Mouse (Mus musculus) heart, postnatal 25 days (tissue): ENCODE measurements at regions not wholly inside any gene's neighbourhood (a gene's known extent, or its start where the extent isn't known, plus 50 kb on each side); places are given as distances from the start of the nearest gene placed in this dataset.

Experiments used
- DNase-seq: peaks from one replicate; pipeline ENCODE4 v3.0.0; 2022; ENCODE audit warnings: low spot score
- intact Hi-C: fragments of 180-260 bp; cut with DNase I; formaldehyde crosslinking; loops from one replicate; pipeline ENCODE4 v1.15.1; 2025

DNA sequence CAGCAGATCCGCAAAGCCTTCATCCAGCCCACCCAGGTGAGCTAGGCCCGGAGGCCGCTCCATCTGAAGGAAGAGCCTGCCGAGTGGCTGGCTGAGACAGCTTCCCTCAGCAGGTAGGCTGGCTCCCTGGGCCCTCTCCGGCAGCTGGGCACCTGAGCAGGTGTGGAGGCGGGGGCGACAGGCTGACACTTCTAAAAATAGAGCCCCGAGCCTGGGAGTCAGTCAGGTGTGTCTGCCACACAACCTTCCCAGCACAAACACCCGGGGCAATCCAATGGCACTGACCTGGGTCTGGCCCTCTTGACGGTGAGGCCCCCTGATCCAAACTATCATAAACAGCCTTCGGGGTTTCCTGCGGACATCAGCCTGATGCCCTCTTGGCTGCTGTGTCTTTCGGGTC lies 58.5 kb downstream of the Zfp36l2 start:
- intact Hi-C loops: no loop called here
- DNase-seq: no peak

DNA sequence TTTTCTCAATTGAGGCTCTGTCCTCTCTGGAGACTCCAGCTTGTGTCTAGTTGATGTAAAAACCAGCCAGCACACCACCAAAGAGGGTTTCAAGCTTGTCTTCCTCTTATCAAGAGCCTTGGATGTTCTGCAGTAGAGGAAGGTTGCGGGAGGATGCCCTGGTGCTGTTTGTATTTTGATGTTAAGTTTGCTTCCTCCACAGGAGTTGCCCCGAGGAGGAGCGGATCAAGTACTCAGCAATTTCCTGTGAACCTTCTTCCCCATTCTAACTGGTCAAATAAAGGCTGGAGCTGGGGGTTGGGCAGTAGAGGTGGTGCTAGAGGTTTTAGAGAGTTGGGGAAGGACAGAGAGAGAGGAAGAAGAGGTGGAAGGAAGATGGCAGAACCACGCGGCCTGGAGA lies 59.5 kb downstream of the Zfp36l2 start:
- intact Hi-C loops: no loop called here

DNA sequence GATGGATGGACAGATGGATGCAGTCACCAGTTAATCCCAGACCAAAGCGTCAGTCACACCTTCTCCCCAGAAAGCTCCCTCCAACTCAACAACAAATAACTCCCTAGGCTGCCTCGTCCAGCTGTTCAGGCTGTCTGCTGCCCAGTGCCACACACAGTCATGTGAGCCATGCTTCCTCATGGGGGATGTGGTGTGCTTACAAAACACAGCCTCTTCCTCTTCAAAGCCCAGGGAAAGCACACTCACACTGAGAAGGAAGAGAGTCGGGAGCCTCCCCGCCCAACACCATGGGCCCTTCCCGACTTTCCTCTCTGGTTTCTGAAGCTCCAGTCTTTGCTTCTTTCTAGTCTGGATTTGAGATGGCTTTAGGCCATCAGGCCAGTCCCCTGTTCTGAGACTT lies 61.6 kb downstream of the Zfp36l2 start:
- DNase-seq: no peak
- intact Hi-C loops: no loop called here

More for the DNA sequence above, 59.5 kb downstream of the Zfp36l2 start:
- no peak for DNase-seq

DNA sequence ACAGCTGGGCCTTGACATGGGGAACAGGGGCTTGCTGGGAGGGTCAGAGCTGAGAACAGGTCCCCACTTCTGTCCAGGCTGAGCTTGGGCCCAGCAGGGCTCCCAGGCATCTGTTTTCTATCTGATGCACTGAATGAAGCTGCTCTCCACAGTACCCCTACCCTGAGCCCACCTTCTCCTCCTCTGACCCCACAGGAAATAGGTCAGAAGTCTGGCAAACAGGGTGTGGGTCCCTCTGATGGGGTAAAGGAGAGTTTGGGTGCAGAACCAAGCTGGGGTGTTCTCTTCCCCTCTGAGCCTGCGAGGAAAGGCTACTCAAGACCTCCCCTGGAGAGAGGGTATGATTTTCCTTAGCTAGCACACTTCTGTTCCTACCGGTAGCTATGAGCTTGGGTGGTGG lies 64.6 kb downstream of the Zfp36l2 start:
- intact Hi-C loops: no loop called here
- DNase-seq: no peak

DNA sequence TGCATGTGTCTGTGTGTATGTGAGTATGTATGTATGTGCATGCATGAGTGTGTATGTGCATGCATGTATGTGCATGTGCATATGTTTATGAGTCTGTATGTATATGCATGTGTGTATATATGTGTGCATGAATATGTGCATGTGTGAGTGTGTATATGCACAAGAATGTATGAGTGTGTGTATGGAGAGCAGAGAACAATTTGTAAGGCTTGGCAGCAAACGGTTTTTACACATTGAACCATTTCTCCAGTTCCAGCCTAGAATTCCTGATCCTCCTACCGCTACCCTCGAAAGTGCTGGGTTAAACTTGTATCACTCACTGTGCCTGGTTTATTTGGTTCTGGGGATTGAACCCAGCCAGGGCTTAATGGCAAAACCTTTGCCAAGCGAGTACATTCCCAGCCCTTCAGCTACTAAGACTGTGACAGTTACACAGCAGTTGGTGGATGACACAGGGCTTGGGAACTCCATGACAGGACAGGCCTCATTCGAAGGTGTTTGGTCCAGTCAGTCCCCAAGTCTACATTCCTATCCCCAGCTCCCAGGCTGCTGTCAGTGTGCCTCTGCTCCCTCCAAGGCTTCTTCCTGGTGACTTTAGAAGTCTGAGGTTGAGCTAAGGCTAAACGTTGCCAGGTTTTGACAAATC lies 65.1 kb downstream of the Zfp36l2 start:
- no peak for DNase-seq
- intact Hi-C loops: no loop called here

DNA sequence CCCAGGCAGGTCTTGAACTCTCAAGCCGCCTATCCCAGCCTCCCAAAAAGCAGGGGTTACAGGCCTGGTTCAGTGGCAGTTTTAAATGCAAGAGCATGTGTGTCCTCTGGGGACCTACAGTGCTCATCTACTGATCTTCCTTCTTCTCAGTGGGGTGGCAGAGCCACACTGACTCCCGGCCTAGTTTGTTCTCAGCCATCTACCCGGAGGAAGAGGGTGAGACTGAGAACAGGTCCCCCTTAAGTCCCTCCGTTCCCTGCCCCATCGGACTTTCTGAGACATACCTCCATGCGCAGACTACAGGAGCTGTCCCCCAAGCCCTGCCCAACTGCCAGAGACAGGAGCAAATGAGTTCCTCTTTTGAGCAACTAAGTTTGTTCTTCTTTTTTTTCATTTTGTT lies 66.5 kb downstream of the Zfp36l2 start:
- intact Hi-C loops: no loop called here
- DNase-seq: no peak

DNA sequence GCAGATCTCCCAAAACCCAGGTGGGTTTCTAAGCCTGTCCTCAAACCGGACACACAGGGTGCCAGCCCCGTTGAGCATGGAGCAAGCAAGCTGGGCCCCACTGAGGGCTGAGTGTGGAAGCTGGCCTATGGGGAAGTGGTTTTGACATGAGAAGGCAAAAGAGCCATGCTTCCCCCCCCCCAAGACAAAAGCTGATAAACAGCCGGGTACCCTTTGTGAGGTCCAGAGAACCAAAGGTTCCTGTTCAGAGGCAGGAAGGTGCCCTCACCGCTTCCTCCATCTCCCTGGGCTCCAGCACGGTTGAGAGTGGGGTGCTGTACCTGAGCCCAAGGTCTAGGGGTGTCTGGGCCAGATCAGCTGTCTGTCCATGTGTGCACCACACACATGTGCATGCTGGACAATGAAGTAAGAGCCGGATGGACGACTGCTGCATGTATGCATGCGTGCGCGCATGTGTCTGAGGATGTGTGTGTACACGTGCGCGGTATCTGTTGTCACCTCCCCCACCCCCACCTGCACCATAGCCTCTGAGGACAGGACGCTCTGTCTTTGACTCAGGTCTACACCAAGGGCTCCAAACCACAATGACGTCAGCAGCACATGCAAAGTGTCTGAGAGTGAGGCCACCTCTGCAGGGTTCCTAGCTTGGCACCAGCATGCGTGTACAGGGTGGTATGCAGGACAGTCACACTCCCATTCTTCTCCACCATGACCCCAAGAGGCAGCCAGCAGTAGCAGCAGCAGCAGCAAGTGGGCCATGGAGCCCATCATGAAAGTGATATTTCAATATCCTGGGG lies 68.3 kb downstream of the Zfp36l2 start:
- intact Hi-C loops: loop anchor here (2.0 kb wide), 1 partner anchor 23 kb away; no protein-coding TSS in a partner anchor
- peak; percentile 21 for DNase-seq

DNA sequence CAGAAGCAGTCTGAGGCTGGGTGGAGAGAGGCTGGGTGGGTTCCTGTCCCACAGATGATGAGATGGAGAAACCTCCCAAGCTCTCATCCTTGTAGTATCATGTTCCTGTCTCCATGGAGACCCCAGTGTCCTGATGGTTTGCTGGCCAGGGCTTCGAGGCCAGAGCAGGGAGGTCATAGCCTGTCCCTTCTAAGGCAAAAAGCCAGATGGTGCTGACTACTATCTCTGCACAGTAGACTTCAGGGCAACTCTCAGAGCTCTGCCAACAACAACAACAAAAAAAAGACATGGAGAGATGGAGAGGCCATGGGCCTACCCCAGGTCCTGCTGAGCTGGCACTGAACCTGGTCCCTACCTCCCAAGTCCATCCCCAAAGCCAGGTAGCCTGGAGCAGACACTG lies 69.0 kb downstream of the Zfp36l2 start:
- DNase-seq: no peak
- intact Hi-C loops: loop anchor here (2.0 kb wide), 1 partner anchor 24 kb away; no protein-coding TSS in a partner anchor

DNA sequence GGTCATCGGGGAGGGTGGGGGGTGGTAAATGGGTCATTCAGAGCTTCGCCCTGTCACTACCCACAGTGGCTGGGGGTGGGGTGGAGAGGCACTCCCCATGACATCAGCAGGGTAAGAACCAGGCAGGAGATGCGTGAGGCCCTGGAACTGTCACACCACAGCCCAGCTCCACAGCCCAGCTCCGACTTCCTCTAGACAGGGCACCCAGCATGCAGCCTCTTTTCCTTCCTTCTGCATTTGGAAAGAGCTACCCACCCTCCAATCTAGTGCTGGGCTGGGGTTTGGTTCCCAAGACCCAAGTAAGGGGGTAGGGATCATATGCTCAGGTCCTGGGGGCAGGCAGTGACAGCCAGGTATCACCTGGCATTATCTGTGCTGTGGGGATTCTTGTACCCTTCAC lies 69.5 kb downstream of the Zfp36l2 start:
- peak; percentile 21 for DNase-seq
- intact Hi-C loops: loop anchor here (2.0 kb wide), 1 partner anchor 25 kb away; no protein-coding TSS in a partner anchor

DNA sequence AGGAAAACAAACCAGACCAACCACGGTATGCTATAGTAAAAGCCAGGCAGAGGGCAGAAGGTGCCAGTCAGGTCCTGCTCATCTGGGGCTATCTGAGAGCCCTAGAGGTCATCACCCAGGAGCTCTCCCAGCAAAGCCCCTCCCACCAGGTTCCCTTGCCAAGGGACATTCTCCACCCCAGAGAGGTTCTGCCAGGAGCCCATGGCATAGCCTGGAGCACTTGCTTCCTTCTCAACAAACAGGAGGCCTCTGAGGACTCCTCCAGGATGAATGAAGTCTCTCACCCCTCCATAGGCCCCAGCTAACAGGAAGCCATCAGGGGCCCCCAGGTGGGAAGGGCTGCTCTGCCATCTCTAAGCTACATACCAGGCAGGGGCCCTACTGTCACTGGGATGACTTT lies 70.0 kb downstream of the Zfp36l2 start:
- intact Hi-C loops: loop anchor here (2.0 kb wide), 1 partner anchor 25 kb away; no protein-coding TSS in a partner anchor
- DNase-seq: no peak

DNA sequence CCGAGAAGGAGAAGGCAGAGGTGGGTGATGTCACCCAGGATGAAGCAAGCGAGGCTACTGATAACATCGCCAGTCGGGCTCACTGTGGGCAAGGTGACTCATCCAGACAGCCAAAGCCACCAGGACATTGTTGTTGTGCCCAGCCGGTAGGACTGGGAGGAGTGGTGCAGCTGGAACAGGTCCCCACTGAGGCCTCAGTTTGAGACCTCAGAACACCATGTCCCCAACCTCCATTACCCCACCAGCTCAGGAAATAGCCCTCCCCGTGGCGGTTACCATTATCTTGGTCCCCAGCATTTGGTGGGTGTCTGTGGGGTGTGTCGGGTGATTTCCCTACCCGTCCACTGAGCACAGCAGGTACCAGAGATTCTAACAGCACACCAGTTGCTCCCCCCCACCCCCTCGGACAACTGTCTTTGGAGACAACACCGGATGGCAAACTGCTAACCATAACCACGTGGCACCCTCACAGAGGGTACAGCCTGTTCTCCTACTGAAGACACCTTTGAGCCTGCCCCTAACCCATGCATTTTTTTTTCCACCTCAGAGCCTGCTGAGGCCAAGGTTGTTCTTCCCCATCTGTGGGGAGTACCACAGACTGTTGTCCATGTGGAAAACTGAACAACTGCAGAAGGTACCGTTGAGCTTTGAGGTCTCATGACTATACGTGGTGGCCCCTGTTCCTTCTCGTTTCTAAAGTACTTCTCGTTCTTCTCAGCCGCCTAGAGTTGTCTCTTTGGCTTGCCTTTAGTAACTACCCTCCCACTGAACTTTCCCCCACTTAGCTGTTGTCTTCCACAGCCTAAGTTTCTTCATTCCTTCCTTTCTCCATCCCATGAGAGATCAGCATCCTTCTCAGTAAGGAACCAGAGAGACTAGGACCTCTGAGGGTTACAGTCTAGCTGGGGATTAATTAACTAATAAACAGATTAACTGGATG lies 71.1 kb downstream of the Zfp36l2 start:
- intact Hi-C loops: no loop called here
- no peak for DNase-seq

DNA sequence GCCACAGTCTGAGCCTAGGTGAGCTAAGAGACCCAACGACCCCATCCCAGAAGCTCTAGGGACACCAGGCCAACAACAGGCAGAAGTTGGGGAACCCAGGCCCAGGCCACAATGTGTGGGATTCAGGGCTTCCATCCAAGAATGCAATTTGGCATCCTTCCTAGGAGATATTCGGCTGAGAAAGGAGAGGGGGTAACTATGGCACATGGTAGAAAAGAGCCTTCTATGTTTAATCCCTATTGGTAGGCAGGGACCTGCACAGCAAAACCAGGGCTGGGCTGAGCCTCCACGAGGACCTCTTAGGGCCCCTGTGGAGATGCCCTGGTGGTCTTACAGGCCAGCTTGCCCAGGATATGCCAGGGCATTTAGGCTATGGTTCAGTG lies 71.8 kb downstream of the Zfp36l2 start:
- intact Hi-C loops: loop anchor here (2.0 kb wide), 1 partner anchor 85 kb away; no protein-coding TSS in a partner anchor
- DNase-seq: no peak

DNA sequence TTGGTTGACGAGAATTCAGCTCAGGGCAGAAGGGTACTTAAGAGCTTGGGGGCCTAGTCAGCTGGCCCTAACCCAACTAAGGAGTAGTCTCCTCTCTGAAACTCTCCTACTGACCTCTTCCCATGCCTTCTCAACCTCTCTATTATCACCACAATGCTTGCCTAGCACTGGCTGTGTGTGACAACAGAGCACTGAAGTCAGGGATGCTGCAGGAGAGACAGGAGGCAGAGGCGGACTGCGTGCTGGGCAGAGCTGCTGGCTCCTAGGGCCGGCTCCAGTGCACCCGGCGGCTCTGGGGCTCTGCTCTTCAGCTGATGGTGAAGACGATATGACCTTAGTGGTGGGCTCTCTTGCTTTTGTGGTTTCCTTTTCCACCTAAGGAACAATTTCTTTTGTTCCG lies 72.6 kb downstream of the Zfp36l2 start:
- intact Hi-C loops: loop anchor here (2.0 kb wide), 1 partner anchor 84 kb away; no protein-coding TSS in a partner anchor
- DNase-seq: no peak

DNA sequence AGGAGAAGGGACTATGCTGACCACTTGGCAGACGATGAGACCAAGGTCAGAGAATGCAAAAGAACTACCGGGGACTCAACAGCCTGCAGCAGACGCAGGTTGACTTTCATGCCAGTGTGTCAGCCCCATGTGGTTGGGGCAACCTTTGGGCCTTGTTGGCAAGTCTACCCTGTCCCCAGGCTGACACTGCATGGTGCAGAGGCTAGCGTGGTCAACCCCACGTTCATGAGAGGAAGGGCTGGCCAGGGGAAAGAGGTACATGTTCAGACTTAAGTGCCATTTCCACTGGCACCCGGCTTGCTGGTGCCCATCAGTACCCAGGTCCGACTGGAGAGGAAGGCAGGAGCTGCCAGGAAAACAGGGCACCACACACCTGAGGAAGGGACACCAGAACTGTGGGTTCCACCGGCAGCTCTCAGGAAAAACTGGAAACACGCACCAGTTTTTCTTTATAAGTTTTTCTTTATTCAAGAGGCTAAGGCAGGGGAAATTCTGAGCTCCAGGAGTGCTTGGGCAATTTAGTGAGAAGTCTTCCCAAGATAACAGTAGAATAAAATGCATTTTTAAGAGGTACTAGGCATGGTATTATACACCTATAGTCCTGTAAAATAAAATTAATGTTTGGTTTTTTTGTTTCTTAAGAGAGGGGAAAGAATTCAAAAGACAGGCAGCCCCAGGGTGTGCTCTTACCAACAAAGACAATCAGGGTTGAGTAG lies 73.3 kb downstream of the Zfp36l2 start:
- DNase-seq: no peak
- intact Hi-C loops: loop anchor here (1.0 to 5.0 kb wide), 5 partner anchors 42 to 271 kb away; no protein-coding TSS in a partner anchor

DNA sequence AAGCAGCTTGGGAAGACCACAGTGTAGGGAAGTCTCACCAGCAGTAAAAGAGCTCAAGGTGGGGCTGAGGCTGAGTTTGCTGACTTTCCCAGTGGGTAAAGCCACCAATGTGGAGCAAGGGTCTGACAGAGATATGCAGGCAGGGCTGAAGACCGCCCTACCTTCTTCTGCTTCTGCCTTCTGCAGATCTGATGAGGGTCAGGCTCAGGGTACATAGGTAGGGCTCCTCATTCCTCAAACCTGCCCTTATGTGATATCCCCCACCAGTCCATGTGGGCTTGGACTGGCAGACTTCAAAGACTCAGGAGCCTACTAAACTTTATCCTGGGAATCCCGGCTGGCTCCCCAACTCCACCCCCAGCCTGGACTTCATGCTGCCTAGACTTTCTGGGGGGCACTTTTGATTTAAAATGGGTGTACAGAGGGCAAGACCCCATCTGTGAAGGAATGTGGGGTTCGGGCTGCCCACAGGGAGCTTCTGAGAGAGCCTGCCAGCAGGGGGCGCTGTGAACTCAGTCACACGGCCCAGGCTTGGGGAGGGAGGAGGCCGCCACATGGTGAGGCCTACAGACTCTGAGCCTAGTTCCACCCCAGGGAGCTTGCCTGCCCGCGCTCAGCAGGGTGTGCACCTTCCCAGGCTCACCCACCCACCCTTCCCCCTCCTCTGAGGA lies 74.0 kb downstream of the Zfp36l2 start:
- intact Hi-C loops: loop anchor here (1.0 to 5.0 kb wide), 6 partner anchors 41 to 272 kb away; no protein-coding TSS in a partner anchor
- peak; percentile 82 for DNase-seq

DNA sequence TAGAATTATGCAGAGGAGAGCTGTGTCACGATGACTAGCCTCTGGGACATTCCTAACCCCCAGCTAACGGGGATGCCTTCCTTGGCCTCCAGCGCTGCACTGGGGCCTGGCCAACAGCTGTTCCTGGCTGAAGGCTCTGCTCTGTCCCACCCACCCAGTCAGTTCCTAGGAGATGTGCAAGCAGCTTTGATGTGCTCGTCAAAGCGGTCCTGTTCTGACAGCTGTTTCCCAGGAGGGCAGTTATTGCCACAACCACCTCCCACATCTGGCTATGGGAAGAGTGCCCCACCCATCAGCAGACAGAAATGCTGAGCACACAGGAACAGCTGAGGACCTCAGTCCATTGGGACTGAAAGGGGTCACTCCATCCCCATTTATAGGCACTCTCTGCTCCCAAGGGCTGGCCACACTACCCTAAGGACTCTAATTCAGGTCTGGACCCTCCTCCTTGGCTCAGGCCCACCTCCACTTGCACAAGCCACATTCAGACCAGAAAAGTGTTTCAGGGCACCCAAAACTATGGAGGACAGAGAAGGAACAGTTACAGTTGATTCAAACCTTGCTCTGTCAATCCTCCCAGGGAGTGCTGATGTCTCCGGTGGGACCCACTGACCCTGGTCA lies 75.2 kb downstream of the Zfp36l2 start:
- DNase-seq: peak; percentile 72
- intact Hi-C loops: loop anchor here (2.0 to 5.0 kb wide), 3 partner anchors 40 to 216 kb away; no protein-coding TSS in a partner anchor

DNA sequence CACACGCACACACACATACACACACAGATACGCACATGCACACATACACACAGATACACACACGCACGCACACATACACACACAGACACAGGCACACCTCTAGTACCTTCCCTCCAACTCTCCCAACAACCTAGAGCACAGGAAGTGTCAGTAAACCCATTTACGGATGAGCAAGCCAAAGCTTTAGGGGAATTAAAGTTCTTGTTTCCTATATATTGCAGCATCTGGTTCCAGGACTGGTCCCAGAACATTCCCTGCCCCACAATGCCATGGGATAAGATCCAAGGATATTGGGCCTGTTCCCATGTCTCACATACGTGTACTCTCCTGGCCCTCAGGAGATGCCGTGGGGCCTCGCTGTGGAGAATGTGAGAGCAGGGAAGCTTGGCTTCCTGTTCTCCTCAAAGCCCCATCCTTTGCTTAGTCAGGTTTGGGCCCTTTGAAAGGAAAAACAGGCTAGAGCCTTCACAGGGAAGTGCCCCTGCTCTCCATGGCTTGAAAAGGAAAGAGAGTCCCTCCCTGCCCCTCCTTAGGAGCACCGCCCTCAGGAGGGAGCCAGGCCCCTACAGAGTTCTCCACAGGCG lies 75.9 kb downstream of the Zfp36l2 start:
- no peak for DNase-seq
- intact Hi-C loops: loop anchor here (2.0 to 5.0 kb wide), 3 partner anchors 40 to 215 kb away; no protein-coding TSS in a partner anchor

DNA sequence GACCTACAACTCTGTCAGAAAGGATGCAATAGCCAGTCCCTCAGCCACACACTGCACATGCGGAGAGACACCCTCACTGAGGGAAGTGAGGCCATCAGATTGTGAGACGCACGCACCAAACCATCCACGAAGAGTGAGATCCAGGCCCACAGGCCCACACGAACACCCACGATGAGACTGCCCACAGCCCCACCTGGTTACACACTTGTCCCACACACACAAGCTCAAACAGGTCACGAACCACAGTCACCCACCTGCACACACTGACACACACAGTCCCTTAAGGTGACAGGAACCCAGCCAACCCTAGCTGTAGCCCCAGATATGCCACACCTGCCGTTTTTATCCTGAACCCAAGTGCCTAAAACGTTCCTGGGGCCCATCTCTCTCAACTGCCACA lies 76.8 kb downstream of the Zfp36l2 start:
- DNase-seq: no peak
- intact Hi-C loops: loop anchor here (5.0 kb wide), 2 partner anchors 39 to 139 kb away; no protein-coding TSS in a partner anchor
